Mouse (Mus musculus) kidney, embryonic 16.5 days (tissue): ENCODE results near the gene Lpar1. TPM values are rescaled to one million over a fixed set of nuclear protein-coding genes. Genes with fewer than 3 reads are reported as not detected.
A peak's percentile ranks its signal among the peaks of the same experiment; 100 is the strongest.

Experiments used
- ATAC-seq: fragments of 200-750 bp; cut with Nextera tagmentation; 2 replicates; pipeline ENCODE4 v1.8.0; 2017; ENCODE audit warnings: moderate TSS enrichment; ENCODE audit not compliant: low FRiP score, low TSS enrichment
- H3K27ac ChIP-seq: fragments of 300-500 bp; sonication (generic); 2 replicates; pipeline ENCODE4 v1.5.1; 2014; ENCODE audit warnings: low read length
- H3K27me3 ChIP-seq: fragments of 300-500 bp; sonication (generic); 2 replicates; pipeline ENCODE4 v1.6.1; 2014; ENCODE audit warnings: low read length, control low read depth, mixed read lengths; ENCODE audit not compliant: insufficient read depth
- H3K36me3 ChIP-seq: fragments of 300-500 bp; sonication (generic); 2 replicates; pipeline ENCODE4 v1.6.1; 2014; ENCODE audit warnings: low read length, control low read depth, mixed read lengths; ENCODE audit not compliant: insufficient read depth
- H3K4me1 ChIP-seq: fragments of 300-500 bp; sonication (generic); 2 replicates; pipeline ENCODE4 v1.6.1; 2014; ENCODE audit warnings: low read length, control low read depth, mixed read lengths; ENCODE audit not compliant: insufficient read depth
- H3K4me2 ChIP-seq: fragments of 300-500 bp; sonication (generic); replicated peaks from 2 replicates; pipeline ENCODE4 v1.6.1; 2014; ENCODE audit warnings: low read depth, low read length
- H3K4me3 ChIP-seq: fragments of 300-500 bp; sonication (generic); 2 replicates; pipeline ENCODE4 v1.5.1; 2014; ENCODE audit warnings: mild to moderate bottlenecking, low read length
- H3K9ac ChIP-seq: fragments of 300-500 bp; sonication (generic); replicated peaks from 2 replicates; pipeline ENCODE4 v1.6.1; 2014; ENCODE audit warnings: low read length
- H3K9me3 ChIP-seq: fragments of 300-500 bp; sonication (generic); 2 replicates; pipeline ENCODE4 v1.6.1; 2016; ENCODE audit warnings: low read length, control low read depth
- WGBS: fragments of 180-500 bp; shearing (Covaris S2); extraction: QIAGEN DNeasy Blood & Tissue Kit; methylation state at CpG from one replicate; pipeline ENCODE4 v1.1.7; 2014; 5-methylcytosine and 5-hydroxymethylcytosine counted together
- polyA plus RNA-seq: library from polyadenylated mRNA; unstranded; fragments of >200 nt; fragmentation: Nextera tagmentation; extraction: Ambion mirVana; gene quantifications from 2 replicates; pipeline ENCODE4 v1.2.1, GENCODE M21; 2015

Lpar1 gene
- polyA plus RNA-seq, 1 experiment from 2014 or later: 36.2 TPM

- Histone ChIP-seq H3K4me1 (peaks cover 10% of the 10 kb centered on the region), H3K4me2 (no peak overlapping the region), H3K27ac (no peak overlapping the region), H3K9me3 (no peaks in the 10 kb centered on the region), H3K27me3 (no peaks in the 10 kb centered on the region), H3K4me3 (no peak overlapping the region), H3K36me3 (peaks cover 5% of the 10 kb centered on the region; the same call in 1 of the 2 replicates), H3K9ac (no peak overlapping the region)
- no peak for ATAC-seq
- 65% methylated on average over 3 of the region's 3 CpGs for WGBS
These were observed 54.5 kb downstream of the Lpar1 start for GRCm38 (mm10) chr4:58499241-58499640.

- peaks cover 7% of the 10 kb centered on the region; the same call in 1 of the 2 replicates for H3K4me1 ChIP-seq
- ATAC-seq: no peak
- H3K36me3 ChIP-seq: peaks cover 5% of the 10 kb centered on the region; the same call in 1 of the 2 replicates
- no peak overlapping the region for H3K9ac ChIP-seq
- WGBS: 72% methylated on average over 6 of the region's 6 CpGs
- H3K4me2 ChIP-seq: no peak overlapping the region
- H3K27me3 ChIP-seq: no peaks in the 10 kb centered on the region
- H3K27ac ChIP-seq: no peak overlapping the region
- H3K4me3 ChIP-seq: no peak overlapping the region
- no peaks in the 10 kb centered on the region for H3K9me3 ChIP-seq
These were observed 55.0 kb downstream of the Lpar1 start for GRCm38 (mm10) chr4:58498734-58499133.

DNA sequence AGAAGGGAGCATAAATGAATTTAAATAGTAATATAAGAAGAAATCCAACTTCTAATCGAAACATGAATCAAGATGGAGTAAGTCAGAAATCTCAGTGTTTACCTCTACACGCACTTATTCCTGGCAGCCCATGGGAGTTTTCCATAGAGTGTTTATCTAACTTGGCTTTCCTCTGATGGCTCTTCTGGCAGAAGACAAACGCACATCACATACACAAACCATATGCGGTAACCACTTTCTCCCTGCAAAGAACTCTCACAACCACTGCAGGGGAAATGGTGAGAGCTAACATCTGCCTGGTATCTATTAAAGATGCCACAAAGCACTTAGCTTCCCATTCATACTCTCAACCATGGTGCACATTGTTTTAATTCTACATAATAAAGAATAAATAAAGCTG lies 56.4 kb downstream of the Lpar1 start:
- no peaks in the 10 kb centered on the region for H3K36me3 ChIP-seq
- ATAC-seq: no peak
- H3K9ac ChIP-seq: no peak overlapping the region
- no peak overlapping the region for H3K4me2 ChIP-seq
- 63% methylated on average over 4 of the region's 4 CpGs for WGBS
- no peak overlapping the region for H3K4me3 ChIP-seq
- no peak overlapping the region for H3K27ac ChIP-seq
- H3K9me3 ChIP-seq: no peaks in the 10 kb centered on the region
- H3K4me1 ChIP-seq: peaks cover 7% of the 10 kb centered on the region; the same call in 1 of the 2 replicates
- H3K27me3 ChIP-seq: no peaks in the 10 kb centered on the region

GRCm38 (mm10) chr4:58496743-58497142 lies 57.0 kb downstream of the Lpar1 start:
- Histone ChIP-seq H3K27me3 (no peaks in the 10 kb centered on the region), H3K27ac (no peak overlapping the region), H3K36me3 (no peaks in the 10 kb centered on the region), H3K9ac (no peak overlapping the region), H3K4me2 (no peak overlapping the region), H3K9me3 (no peaks in the 10 kb centered on the region), H3K4me3 (no peak overlapping the region), H3K4me1 (peaks cover 8% of the 10 kb centered on the region)
- WGBS: 49% methylated on average over 8 of the region's 8 CpGs
- no peak for ATAC-seq

DNA sequence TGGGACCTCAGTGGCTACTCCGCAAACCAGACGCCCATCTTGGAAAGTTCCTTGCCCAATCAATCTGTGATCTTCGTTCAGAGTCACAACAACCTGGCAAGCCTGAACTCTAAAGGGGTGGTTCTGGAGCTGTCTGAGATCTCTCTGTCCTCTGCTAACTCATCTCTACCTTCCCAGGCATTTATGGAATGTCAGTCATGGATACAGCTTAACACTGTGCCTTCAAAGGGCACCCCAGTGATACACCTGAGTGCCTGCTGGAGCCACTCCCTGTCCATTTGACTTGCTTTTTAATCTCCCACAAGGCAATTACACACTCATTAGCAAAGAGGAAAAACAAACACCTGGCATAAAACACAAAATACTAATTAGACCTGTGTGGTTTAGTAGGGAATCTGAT lies 62.0 kb downstream of the Lpar1 start:
- H3K9me3 ChIP-seq: no peaks in the 10 kb centered on the region
- WGBS: 85% methylated on average over 3 of the region's 3 CpGs
- no peak overlapping the region for H3K27ac ChIP-seq
- no peak overlapping the region for H3K4me2 ChIP-seq
- no peak for ATAC-seq
- H3K4me1 ChIP-seq: peaks cover 10% of the 10 kb centered on the region
- H3K9ac ChIP-seq: no peak overlapping the region
- no peaks in the 10 kb centered on the region for H3K27me3 ChIP-seq
- H3K4me3 ChIP-seq: no peak overlapping the region
- H3K36me3 ChIP-seq: peaks cover under 1% of the 10 kb centered on the region

- ATAC-seq: peak; percentile 42; the same call in 1 of the 2 replicates
These were observed 63.3 kb downstream of the Lpar1 start for GRCm38 (mm10) chr4:58490374-58490773.

GRCm38 (mm10) chr4:58478564-58478963 lies 75.1 kb downstream of the Lpar1 start:
- Histone ChIP-seq H3K27ac (no peak overlapping the region), H3K27me3 (no peaks in the 10 kb centered on the region), H3K4me2 (no peak overlapping the region), H3K9me3 (peaks cover 5% of the 10 kb centered on the region; the same call in 1 of the 2 replicates), H3K4me1 (no peaks in the 10 kb centered on the region), H3K4me3 (no peak overlapping the region), H3K36me3 (peaks cover 6% of the 10 kb centered on the region), H3K9ac (no peak overlapping the region)
- no peak for ATAC-seq
- WGBS: 94% methylated on average over 1 of the region's 1 CpGs

More at GRCm38 (mm10) chr4:58490374-58490773, 63.3 kb downstream of the Lpar1 start:
- Histone ChIP-seq H3K4me2 (no peak overlapping the region), H3K27me3 (no peaks in the 10 kb centered on the region), H3K4me1 (peaks cover 5% of the 10 kb centered on the region; the same call in 1 of the 2 replicates), H3K36me3 (peaks cover 6% of the 10 kb centered on the region), H3K9ac (no peak overlapping the region), H3K4me3 (no peak overlapping the region), H3K9me3 (no peaks in the 10 kb centered on the region), H3K27ac (no peak overlapping the region)
- WGBS: 73% methylated on average over 4 of the region's 4 CpGs

GRCm38 (mm10) chr4:58477691-58478090 lies 76.0 kb downstream of the Lpar1 start:
- WGBS: 92% methylated on average over 8 of the region's 8 CpGs
- no peaks in the 10 kb centered on the region for H3K4me1 ChIP-seq
- H3K27ac ChIP-seq: no peak overlapping the region
- H3K36me3 ChIP-seq: peaks cover 3% of the 10 kb centered on the region; the same call in 1 of the 2 replicates
- H3K4me3 ChIP-seq: no peak overlapping the region
- H3K27me3 ChIP-seq: no peaks in the 10 kb centered on the region
- no peak for ATAC-seq
- peaks cover 3% of the 10 kb centered on the region; the same call in 1 of the 2 replicates for H3K9me3 ChIP-seq
- H3K4me2 ChIP-seq: no peak overlapping the region
- no peak overlapping the region for H3K9ac ChIP-seq

- no peak overlapping the region for H3K27ac ChIP-seq
- H3K27me3 ChIP-seq: no peaks in the 10 kb centered on the region
- H3K4me2 ChIP-seq: no peak overlapping the region
- H3K4me1 ChIP-seq: no peaks in the 10 kb centered on the region
- ATAC-seq: no peak
- no peaks in the 10 kb centered on the region for H3K36me3 ChIP-seq
- no peak overlapping the region for H3K4me3 ChIP-seq
- WGBS: 78% methylated on average over 4 of the region's 4 CpGs
- H3K9ac ChIP-seq: no peak overlapping the region
- H3K9me3 ChIP-seq: no peaks in the 10 kb centered on the region
These were observed 82.3 kb downstream of the Lpar1 start for GRCm38 (mm10) chr4:58471203-58471910.
